Mouse (Mus musculus): ENCODE data around the gene Gas2.

DNA sequence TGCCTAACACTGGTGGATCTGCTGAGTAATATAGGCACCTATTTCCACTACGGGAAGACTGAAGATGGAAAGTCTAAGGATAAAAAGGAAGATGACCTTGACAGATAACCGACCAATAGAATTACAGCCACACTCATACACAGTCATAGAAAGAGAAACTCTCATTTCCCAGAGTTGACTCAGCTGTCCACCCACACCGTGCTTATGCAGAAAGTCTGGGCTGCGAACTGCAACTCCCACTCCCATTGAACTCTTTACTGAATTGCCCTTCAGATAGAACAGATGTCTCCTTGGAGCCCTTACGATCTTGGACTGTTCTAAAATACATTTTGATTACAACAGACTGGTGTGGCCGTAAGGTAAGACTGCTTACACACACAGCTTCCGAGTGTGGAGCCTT lies 102.9 kb downstream of the Gas2 start:
- TF ChIP-seq CTCF (IDR thresholded peaks at IDR 0.05; ENCODE audit: control insufficient read depth, insufficient read depth, insufficient read length) (no peak), MYOD1 (IDR thresholded peaks at IDR 0.05; ENCODE audit: control insufficient read depth, insufficient read length, low read depth) (peak; percentile 37), MAX (IDR thresholded peaks at IDR 0.05) (no peak), USF1 (IDR thresholded peaks at IDR 0.05; ENCODE audit: low read depth) (no peak)

Data from C2C12 (cell line).